Mouse (Mus musculus) cerebellum, adult 18-20 months (tissue): Measurements from ENCODE around the gene Ccdc159.

ENCODE experiments used
- DNase-seq, 2 experiments: peaks; one replicate each; pipeline ENCODE4 v3.0.0; 2021

Gene Ccdc159

GRCm38 (mm10) chr9:21935466-21936131 is 8.3 kb downstream of the Ccdc159 start:
- no peak for DNase-seq

GRCm38 (mm10) chr9:21936692-21937570 is 9.7 kb downstream of the Ccdc159 start, which contains the start of gene Plppr2:
Gene Plppr2 (plus strand): TSS chr9:21937033.
- peak; percentile 99 to 100 for DNase-seq

GRCm38 (mm10) chr9:21937711-21938175 is 10.5 kb downstream of the Ccdc159 start:
- no peak for DNase-seq

DNA sequence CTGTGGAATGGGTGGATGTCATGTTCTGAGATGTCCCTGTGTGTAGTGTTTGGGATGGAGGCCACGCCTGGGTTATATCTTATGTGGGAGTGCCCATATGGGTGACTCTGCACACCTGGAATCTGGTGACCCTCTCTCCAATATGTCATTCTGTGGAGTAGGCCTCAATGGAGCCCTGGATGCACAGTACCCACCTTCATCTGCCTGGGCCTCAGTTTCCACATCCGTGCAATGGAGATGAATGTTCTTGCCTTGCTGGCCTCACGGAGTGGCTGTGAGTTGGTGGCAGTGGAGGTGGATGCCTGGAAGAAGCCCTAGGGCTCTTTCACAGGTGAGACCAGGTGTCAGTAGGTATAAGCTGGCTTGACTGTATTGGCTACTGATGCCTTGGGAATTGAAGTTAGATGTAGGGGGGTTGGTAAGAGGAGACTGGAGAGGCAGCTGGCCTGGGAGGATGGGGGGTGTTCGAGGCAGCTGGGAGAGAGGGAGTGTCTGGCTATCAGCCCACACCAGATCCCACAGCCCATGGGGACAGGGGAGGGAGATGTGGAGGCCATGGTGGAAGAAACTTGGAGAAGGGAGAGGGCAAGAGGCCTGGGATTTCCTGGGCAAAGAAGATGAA is 11.1 kb downstream of the Ccdc159 start:
- no peak for DNase-seq

DNA sequence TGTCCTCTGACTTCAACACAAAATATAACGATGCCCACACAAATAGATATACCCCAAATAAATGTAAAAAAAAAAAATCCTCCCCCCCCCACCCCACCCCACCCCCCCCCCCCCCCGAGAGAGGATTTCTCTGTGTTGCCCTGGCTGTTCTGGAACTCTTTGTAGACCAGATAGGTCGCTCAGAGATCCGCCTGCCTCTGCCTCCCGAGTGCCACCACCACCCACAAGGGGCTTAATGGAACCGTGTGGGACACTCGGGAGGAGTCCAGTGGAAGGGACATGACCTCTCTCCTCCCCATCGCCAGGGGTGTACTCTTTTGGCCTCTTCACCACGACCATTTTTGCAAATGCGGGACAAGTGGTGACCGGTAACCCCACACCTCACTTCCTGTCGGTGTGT is 15.8 kb downstream of the Ccdc159 start:
- DNase-seq = no peak

- no peak for DNase-seq
Measured at GRCm38 (mm10) chr9:21943638-21944037, 16.4 kb downstream of the Ccdc159 start.

DNA sequence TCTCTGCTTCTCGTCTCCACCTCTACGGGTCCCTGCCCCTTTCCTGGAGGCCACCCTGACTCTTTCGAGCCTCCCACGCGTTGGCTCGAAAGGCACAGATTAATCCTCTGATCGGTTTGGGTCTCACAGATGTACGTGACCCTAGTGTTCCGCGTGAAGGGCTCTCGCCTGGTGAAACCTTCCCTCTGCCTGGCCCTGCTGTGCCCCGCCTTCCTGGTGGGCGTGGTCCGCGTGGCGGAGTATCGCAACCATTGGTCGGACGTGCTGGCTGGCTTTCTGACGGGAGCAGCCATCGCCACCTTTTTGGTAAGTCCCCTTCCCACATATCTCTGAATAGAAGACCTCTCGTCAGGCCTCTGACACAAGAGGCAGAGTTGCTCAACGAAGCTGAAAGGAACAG is 17.0 kb downstream of the Ccdc159 start:
- no peak for DNase-seq

- DNase-seq = no peak
Measured at GRCm38 (mm10) chr9:21947540-21948130, 20.4 kb downstream of the Ccdc159 start.

DNA sequence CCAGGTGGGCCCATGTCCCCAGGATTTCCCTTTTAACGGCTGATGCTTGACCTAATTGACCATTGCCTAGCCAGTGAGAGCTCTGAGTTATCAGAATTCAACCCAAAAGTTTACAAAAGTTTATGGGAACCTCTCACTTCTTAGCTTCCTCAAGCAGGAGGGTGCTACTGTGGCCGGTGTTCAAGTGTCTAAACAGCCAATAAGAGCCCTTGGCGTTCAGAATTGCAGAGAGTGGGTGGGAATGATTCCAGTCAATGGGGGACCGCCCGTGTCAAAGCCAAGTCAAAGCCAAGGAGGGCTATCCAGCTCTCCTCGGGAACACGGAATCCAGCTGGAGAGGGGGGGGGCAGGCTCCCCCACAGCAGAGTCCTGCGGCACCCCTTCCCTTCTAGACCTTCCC is 20.9 kb downstream of the Ccdc159 start:
- no peak for DNase-seq

DNA sequence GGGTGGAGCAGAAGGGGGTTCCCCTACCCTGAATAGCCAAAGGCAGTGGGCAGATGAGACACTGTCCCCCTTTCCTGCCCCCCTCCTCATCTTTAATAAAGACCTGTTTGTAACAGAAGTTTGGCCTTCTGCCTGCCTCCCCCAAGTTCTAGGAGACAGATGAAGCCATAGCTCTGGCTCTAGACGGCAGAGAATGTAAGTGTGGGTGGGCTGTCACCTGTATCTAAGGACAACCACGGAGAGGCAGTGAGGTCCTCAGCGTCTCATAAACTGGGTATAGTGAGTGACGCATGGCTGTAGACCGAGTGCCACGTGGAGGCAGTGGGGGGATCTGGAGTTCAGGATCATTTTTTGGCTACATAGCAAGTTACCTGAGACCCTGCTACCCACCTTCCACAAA is 21.5 kb downstream of the Ccdc159 start:
- DNase-seq = no peak

DNA sequence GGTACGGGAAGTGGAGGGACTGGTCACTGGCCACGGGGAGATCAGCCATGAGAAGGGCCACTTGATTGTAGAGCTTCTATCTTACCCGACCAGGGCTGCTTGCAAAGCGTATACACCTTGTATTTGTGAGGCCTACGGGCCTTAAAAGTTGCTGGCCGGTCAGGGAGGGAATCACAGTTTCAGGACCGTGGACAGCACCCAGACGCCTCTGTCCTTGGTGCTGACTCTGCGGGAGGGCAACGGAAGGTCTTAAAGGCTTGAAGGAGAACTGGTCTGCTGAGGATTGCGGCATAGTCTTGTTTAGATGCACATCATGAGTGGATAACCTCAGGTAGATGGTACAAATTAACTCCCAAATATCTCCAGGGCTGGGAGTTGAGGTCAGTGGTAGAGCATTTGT is 23.1 kb downstream of the Ccdc159 start:
- no peak for DNase-seq

- DNase-seq = no peak
Measured at GRCm38 (mm10) chr9:21951977-21952376, 24.7 kb downstream of the Ccdc159 start.

DNA sequence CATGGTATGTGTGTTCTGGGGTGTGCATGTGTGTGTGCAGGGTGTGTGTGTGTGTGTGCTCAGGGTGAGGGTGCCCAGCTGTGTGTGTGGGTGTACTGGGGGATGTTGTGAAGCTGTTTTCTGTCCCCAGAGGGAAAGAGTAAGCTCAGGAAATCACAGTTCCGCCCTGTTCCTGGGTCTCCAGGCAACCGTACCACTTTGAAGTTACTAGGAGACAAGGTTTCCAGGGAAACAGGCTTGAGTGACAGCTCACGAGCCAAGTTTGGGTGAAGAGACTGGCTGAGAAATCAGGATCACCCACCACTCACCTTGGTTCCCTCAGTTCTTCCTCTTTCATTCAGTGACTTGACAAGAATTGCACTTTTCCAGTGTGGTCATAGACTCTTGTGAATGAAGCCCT is 26.3 kb downstream of the Ccdc159 start:
- no peak for DNase-seq

DNA sequence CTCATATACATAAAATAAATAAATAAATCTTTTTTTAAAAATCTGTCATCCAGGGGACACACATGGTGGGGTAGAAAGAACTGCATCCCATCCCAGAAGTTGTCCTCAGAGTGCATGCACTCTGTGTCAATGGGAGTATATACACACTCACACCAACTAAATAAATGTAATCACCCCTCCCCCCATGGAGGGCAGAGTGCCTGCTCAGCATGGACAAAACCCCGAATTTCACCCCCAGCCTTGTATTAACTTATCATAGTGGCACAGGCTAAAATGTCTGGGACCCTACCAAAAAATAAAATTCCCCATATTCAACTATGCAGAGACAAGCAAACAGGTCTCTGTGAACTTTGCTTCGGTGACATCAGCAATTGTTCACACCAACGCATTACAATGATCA is 27.4 kb downstream of the Ccdc159 start:
- DNase-seq = no peak

- peak in 1 of 2 experiments; percentile 79 for DNase-seq
Measured at GRCm38 (mm10) chr9:21955225-21955569, 27.9 kb downstream of the Ccdc159 start.

DNA sequence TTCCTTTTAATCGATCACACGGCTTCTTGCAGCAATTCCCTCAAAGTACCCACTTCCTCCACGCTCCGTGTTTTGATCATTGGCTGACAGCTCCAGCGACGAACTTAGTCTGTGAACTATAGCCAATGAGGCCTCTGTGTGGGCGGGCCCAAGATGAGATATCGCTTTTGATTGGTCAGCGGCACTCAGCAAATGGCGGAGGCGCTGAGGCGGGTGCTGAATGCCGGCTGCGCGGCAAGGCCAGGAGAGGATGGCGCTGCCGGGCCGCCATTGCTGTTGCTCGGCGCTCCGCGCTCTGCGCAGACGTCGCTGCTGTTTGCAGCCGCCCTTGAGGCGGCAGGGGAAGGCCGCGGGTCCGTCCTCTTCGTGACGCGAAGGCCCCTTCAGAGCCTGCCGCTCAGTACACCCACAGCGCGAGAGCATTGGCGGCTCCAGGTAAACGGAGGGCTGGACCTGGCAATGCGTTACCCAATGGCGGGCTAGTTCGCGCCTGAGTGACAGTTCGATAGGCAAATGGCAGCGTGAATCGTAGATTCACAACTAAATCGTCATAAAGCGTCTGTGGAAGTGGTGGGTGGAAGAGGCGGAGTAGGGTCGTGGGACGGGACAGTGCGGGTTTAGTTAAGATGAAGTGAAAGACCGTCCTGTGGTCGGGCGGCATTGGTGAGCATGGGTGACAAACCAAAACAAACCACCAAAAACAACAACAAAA is 28.5 kb downstream of the Ccdc159 start, which contains the start of gene Swsap1:
Gene Swsap1 (plus strand): TSS at position 186 of the 712 bp plus-strand sequence.
- peak; percentile 98 to 99 for DNase-seq

GRCm38 (mm10) chr9:21958372-21958771 is 31.1 kb downstream of the Ccdc159 start:
- DNase-seq = no peak

GRCm38 (mm10) chr9:21959244-21959643 is 32.0 kb downstream of the Ccdc159 start:
- DNase-seq = no peak

DNA sequence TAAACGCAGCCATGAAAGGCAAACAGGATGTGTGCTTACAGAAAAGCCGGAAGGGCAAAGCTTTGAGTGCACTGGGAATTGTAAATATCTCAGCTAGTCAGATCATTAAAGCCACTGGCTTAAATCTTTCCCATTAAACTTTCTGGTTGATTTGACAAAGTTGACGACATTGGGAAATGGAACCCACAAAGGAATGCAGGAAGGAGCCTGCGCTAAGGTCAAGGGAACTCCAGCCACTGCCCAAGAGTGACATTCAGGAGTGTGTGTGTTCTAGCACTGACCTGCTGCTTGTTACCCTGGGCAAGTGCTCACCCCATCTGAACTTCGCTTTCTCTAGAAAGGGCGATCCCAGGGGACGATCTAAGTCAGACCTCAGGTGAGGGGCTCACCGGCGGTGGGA is 32.9 kb downstream of the Ccdc159 start:
- DNase-seq = no peak

DNA sequence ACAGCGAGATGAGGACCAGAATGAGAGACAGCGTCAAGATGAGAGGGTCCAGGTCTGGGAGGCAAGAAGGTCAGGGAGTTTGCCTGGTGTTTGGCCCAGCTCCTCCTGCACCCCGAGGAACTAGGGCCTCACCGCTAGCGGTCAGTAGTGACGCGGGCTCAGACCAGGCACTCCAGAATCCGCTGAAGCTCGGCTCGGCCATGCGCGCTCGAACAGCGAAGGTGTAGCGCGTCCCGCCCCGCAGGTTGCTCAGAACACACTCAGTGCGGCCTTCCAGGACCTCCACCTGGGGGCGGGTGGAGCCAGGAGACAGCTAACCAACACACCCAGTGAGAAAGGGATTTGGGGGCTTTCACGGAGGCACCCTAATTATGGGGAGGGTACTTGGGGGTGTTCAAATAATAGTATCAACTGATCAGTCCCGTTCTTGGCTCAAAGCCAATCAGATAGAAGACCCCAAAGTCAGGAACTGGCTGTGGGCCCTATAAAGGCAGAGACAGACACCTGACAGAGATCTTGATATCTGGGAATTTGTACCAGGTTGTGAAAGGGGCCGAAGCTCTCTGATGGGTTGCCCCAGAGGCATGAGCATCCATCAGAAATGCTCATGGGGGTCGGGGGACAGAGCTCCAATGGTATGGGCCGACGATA is 33.4 kb downstream of the Ccdc159 start:
- DNase-seq = no peak

DNA sequence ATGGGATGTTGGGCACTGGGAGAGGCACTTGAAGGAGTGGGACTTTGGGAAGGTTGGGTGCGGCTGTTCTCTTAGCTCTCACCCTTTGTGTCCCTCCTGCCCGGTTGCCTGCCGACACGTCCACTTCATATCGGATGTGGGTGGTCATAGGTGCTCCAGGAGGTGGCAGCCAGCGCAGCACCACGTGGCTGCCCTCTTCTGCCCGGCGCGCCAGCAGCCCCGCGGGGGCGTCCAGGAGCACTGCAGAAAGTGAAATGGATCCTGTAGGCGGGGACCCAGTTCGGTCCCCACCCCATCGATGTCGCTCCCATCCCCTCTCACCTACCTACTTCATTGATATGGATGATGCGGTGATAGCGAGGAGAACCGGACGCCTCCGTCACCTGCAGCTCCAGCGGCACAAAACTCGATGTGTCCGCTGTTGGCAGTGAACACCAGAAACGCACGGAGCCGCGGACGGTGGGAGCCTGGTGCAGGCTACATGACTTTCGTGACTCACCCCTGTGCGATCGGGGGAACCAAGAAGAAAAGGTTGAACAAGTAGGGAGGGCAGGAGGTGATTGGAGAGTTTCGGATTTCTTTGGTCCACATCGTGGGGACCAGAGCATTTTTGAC is 34.2 kb downstream of the Ccdc159 start:
- peak in 1 of 2 experiments; percentile 45 for DNase-seq

GRCm38 (mm10) chr9:21962010-21962409 is 34.7 kb downstream of the Ccdc159 start:
- DNase-seq = peak; percentile 45 to 47
